Mouse (Mus musculus): ENCODE data around the gene Six6. TPM values are rescaled to one million over a fixed set of nuclear protein-coding genes. Genes with fewer than 3 reads are reported as not detected.

The Six6 gene
- polyA plus RNA-seq, 1 experiment from 2014 or later: not detected

DNA sequence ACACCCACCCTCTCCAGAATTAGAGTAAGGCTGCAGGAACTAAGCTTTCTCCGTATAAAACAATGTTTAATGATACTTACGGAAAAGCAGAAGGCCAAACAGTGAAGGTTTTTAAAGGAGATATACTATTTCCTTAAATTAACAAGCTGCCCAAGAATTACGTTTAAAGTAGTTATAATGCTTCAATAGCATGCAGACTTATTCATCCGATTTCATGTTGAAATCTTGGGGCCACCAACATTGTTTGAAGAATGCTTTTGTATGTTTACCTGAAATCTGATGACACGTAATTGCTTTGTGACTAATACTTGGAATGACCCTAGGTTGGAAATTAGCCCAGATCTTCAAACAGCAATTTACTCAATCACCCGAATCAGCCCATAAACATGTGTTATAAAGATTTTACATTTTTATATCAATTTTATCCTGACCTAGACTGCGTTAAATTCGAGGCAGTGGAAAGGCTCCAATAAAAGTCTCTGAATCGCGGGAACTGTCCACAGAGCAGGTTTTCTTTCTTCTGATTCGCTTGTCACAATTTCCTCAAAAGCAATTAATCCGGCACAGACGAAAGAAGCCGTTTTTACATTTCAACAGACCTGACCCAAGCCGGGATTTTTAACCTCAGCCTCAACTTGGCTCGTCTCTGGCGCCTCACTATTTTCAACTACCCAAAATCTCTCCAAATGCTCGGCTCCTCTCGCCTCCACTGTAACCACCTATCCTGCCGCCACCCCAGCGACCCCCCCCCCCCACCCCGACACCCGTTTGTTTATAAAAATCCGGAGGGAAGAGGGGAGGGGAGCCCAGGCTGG is 4.9 kb downstream of the Six6 start:
- Histone ChIP-seq H3K4me1 (peaks cover 21% of the 10 kb centered on the region), H3K36me3 (no peaks in the 10 kb centered on the region), H3K4me3 (peak overlapping the region; percentile 63), H3K27ac (no peak overlapping the region), H3K27me3 (ENCODE audit: insufficient read depth, poor library complexity, severe bottlenecking) (peaks cover 100% of the 10 kb centered on the region), H3K9me3 (no peaks in the 10 kb centered on the region)
- 1% methylated on average over 24 of the region's 24 CpGs for WGBS
- DNase-seq (ENCODE audit: low spot score): peak; percentile 73

DNA sequence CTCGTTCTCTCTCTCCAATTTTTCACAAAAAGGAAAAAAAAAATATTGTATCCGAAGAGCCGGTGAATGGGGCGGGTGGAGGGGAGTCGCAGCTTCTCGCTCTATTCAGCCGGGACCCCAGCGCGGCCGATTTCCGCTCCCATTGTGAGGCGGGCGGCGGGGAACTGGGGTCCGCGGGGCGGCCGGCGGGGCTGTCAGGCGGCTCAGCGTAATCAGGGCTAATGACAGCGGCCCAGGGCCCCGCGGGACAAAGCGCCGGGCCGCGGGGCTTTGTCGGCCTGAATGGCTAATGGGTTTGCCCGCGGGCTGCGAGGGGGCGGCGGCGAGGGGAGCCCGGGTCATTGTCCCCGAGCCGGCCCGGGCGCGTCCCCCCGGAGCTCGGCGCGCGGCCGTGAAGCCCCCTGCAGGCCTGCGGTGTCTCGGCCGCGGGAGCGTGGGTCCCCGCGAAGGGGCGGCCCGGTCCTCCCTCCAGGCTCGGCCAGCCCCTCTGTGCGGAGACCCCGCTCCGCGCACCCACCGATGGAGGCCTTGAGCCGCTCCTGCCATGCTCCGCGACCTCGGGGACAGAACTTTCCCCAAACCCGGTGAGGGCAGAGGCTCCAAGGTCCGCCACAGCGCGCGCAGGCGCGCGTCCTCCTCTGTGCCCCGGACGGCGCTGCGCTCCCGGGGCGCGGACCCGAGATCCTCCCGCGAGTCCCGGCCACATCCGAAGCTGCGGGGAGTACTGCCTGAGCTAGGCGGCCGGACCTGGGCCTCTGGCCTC is 5.8 kb downstream of the Six6 start:
- peaks cover 100% of the 10 kb centered on the region for H3K27me3 ChIP-seq (ENCODE audit: insufficient read depth, poor library complexity, severe bottlenecking)
- under 1% methylated on average over 89 of the region's 89 CpGs for WGBS
- DNase-seq (ENCODE audit: low spot score): peak; percentile 75
- peaks cover 12% of the 10 kb centered on the region for H3K4me1 ChIP-seq
- peak overlapping the region; percentile 63 for H3K4me3 ChIP-seq
- no peaks in the 10 kb centered on the region for H3K36me3 ChIP-seq
- H3K9me3 ChIP-seq: no peaks in the 10 kb centered on the region
- H3K27ac ChIP-seq: peak overlapping the region; percentile 36; the same call in 1 of the 2 replicates

DNA sequence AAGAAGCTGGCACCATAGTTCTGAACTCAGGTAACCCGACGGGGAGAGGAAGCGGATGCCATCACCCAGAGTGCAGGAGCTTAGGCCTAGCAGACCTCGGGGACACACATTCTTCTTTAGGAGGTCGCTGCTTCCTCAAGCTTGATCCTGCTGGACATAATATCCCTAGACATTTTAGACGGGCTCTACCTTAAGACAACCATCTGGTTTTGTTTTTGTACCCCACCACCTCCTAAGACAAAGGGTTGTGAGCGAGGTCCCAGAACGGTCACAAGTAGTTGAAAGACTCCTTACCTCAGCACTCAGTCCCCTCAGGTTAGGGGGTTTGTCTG is 6.3 kb downstream of the Six6 start:
- H3K4me1 ChIP-seq: peaks cover 11% of the 10 kb centered on the region
- H3K27me3 ChIP-seq (ENCODE audit: insufficient read depth, poor library complexity, severe bottlenecking): peaks cover 98% of the 10 kb centered on the region
- H3K4me3 ChIP-seq: peak overlapping the region; percentile 63
- no peaks in the 10 kb centered on the region for H3K36me3 ChIP-seq
- DNase-seq (ENCODE audit: low spot score): no peak
- 5% methylated on average over 8 of the region's 8 CpGs for WGBS
- no peak overlapping the region for H3K27ac ChIP-seq
- no peaks in the 10 kb centered on the region for H3K9me3 ChIP-seq

DNA sequence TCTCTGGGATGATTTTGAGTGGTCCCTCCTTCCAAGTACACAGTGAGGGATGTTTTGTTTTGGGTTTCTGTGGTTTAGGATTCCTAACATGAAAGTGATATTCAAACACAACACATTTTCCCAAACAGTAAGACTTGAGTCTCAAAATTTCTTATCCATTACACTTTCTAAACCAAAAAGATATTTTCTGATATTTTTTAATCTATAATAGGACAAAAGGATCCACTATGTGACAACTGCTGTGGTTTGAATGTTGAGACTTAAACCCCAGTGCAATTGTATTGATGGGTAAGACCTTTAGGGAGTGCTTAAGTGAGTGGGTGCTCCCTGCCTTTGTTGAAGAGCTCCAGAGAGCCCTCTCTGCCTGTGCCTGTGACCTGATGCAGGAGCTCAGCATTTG is 7.1 kb downstream of the Six6 start:
- Histone ChIP-seq H3K36me3 (no peaks in the 10 kb centered on the region), H3K4me3 (no peak overlapping the region), H3K4me1 (peaks cover 11% of the 10 kb centered on the region), H3K27ac (no peak overlapping the region), H3K9me3 (no peaks in the 10 kb centered on the region), H3K27me3 (ENCODE audit: insufficient read depth, poor library complexity, severe bottlenecking) (peaks cover 91% of the 10 kb centered on the region)
- DNase-seq (ENCODE audit: low spot score): peak; percentile 43

DNA sequence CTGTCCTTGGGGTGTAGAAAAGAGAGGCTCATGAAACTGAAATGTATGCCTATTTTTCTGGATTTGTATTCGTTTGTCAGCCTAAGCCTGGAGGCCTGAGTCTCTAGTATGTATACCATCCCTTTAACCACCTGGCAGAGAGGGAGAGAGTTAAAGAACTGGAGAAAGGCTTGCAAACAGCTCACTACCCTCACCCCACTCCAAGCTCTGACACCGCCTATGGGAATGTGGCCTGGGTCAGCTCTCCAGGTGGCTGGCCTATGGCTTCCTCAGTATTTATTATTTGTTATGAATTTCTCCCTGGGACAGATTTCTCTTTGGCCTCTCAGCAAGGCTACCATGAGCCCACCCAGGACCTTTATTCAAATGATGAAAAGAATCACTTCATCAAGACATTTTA is 7.6 kb downstream of the Six6 start:
- peaks cover 11% of the 10 kb centered on the region for H3K4me1 ChIP-seq
- DNase-seq (ENCODE audit: low spot score): peak; percentile 68
- 13% methylated on average over 2 of the region's 2 CpGs for WGBS
- no peaks in the 10 kb centered on the region for H3K36me3 ChIP-seq
- H3K9me3 ChIP-seq: no peaks in the 10 kb centered on the region
- peaks cover 85% of the 10 kb centered on the region for H3K27me3 ChIP-seq (ENCODE audit: insufficient read depth, poor library complexity, severe bottlenecking)
- H3K4me3 ChIP-seq: no peak overlapping the region
- H3K27ac ChIP-seq: no peak overlapping the region

DNA sequence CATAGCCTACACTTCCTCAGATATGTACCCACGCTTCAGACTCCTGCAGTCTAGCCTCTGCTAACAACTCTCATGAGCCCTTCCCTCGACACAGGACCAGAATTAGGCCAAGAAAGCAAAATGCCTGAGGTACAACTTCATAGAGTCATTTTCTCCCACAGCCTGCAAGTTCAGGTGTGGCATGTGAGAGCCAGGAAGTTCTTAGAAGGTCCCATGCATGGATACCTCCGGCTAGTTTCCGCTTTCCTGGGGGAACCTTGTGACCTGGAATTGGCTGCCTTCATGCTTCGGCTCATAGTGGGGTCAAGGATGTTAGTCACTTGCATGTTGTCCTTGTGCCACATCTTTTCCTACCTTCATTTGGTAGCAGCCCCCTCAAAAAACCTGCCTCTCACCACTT is 13.4 kb downstream of the Six6 start:
- peak; percentile 64 for DNase-seq (ENCODE audit: low spot score)
- no peaks in the 10 kb centered on the region for H3K9me3 ChIP-seq
- H3K36me3 ChIP-seq: no peaks in the 10 kb centered on the region
- H3K27ac ChIP-seq: no peak overlapping the region
- H3K4me3 ChIP-seq: no peak overlapping the region
- peaks cover 16% of the 10 kb centered on the region for H3K4me1 ChIP-seq
- H3K27me3 ChIP-seq (ENCODE audit: insufficient read depth, poor library complexity, severe bottlenecking): peaks cover 47% of the 10 kb centered on the region
- WGBS: 82% methylated on average over 5 of the region's 5 CpGs

DNA sequence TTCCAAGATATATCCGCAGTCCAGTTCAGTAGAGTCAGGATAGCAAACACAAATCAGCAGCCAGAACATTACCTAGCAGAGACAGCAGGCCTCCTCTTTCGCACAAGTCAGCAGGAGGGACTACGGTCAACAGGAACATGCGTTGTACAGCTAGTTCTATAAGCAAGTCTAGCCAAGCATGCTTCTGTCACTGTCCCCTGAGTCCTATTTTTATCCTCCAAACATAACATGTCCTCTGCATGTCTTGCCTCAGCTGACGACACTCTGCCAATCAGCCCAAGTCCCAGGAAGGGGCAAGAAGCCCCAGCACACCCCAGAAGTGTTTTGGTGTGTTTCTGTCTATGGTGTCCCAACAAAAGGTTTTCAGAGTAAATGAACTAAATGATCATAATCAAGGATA is 14.2 kb downstream of the Six6 start:
- Histone ChIP-seq H3K36me3 (no peaks in the 10 kb centered on the region), H3K27me3 (ENCODE audit: insufficient read depth, poor library complexity, severe bottlenecking) (peaks cover 45% of the 10 kb centered on the region), H3K27ac (0 out of 2 replicates have a peak overlapping the region, but pooled peaks have one; percentile 16), H3K4me3 (no peak overlapping the region), H3K4me1 (peaks cover 16% of the 10 kb centered on the region), H3K9me3 (no peaks in the 10 kb centered on the region)
- peak; percentile 72 for DNase-seq (ENCODE audit: low spot score)
- WGBS: 69% methylated on average over 5 of the region's 5 CpGs

DNA sequence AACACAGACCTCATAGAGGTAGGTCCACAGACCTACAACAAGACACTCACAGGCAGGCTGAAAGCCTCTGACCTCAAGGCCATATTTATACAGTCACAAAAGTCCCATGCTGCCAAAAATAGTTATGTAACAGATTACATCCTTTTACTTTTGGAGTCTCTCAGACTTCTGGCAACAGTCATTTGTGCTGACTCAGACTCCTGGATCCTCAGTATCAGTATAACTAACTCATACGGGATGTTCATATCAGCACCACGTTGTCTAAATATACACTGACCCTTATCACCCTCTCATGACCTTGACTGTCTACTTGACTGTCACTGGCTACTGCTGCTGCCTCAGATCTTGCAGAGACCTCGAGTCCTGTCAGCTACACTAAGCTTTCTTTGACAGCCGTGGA is 15.2 kb downstream of the Six6 start:
- WGBS: 21% methylated on average over 4 of the region's 4 CpGs
- H3K36me3 ChIP-seq: no peaks in the 10 kb centered on the region
- no peak overlapping the region for H3K4me3 ChIP-seq
- DNase-seq (ENCODE audit: low spot score): peak; percentile 72
- H3K27me3 ChIP-seq (ENCODE audit: insufficient read depth, poor library complexity, severe bottlenecking): peaks cover 40% of the 10 kb centered on the region; the same call in 1 of the 2 replicates
- no peaks in the 10 kb centered on the region for H3K9me3 ChIP-seq
- H3K27ac ChIP-seq: peak overlapping the region; percentile 31; the same call in 1 of the 2 replicates
- H3K4me1 ChIP-seq: peaks cover 16% of the 10 kb centered on the region

DNA sequence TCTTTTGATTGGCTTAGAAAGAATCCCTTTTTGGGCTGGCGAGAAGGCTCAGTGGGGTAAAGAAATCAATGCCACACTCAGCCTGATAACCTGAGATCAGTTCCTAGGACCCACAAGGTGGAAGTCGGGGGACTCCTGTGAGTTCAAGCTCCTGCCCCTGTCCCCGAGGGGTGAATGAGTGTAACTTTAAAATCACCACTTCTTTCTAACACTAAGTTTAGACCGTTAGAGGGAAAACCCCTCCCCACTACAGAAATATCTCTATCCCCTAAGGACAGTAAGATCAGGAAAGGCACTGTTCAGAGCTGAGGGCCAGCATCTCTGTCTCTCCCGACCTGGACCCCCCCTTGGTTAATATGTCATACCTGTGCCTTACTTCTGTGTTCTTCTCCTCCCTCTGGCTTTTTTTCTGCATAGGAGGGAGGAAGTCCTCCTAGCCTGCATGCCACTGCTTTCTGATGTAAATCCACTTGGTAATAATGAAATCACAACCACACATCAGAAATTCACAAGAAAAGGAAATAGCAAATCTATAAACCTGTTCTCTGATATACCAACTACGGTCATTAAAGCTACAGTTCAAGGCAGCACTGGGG is 18.2 kb downstream of the Six6 start:
- DNase-seq (ENCODE audit: low spot score): no peak
- Histone ChIP-seq H3K27ac (no peak overlapping the region), H3K27me3 (ENCODE audit: insufficient read depth, poor library complexity, severe bottlenecking) (peaks cover 29% of the 10 kb centered on the region; the same call in 1 of the 2 replicates), H3K4me3 (no peak overlapping the region), H3K9me3 (no peaks in the 10 kb centered on the region), H3K36me3 (no peaks in the 10 kb centered on the region), H3K4me1 (peaks cover 16% of the 10 kb centered on the region)
- 65% methylated on average over 6 of the region's 6 CpGs for WGBS

DNA sequence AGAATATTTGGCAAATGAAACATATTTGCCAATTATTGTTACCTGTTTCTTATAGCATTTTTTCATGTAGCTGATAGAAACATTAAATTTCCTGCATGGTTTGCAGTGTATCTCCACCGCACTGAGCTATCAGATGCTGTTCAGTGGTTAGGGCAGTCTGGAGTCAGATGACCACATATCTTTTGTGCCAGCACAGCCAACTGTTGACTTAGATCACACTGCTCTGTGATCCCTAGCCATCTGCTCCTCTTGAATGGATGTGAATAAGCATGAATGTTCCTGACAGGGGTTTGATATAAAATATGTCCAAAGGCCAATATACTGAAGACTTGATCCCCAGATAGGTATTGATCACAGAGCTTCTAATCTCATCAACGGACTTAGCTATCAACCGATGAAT is 18.8 kb downstream of the Six6 start:
- Histone ChIP-seq H3K36me3 (no peaks in the 10 kb centered on the region), H3K9me3 (no peaks in the 10 kb centered on the region), H3K4me3 (no peak overlapping the region), H3K27me3 (ENCODE audit: insufficient read depth, poor library complexity, severe bottlenecking) (0 out of 2 replicates have a peak, but pooled peaks cover 25% of the 10 kb centered on the region), H3K4me1 (peaks cover 16% of the 10 kb centered on the region), H3K27ac (no peak overlapping the region)
- DNase-seq (ENCODE audit: low spot score): peak; percentile 25
- WGBS: 94% methylated on average over 3 of the region's 3 CpGs

DNA sequence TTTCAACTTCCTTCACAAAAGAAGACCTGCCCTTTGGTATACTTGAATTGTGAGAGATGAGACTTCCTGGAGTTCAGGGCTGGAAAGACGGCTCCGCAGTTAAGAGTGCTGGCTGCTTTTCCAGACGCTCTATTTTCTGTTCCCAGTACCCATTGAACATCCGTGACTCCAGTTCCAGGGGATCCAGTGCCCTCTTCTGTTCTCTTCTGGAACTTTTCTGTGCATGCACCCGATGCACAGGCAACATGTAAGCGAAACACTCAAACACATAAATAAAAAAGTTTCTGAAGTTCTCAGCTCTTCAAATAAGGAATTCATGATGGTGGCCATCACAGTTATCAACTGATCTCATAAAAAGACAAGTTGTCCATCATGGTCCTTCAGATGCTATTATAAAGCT is 23.1 kb downstream of the Six6 start:
- H3K27ac ChIP-seq: no peak overlapping the region
- no peaks in the 10 kb centered on the region for H3K4me1 ChIP-seq
- H3K4me3 ChIP-seq: no peak overlapping the region
- H3K36me3 ChIP-seq: no peaks in the 10 kb centered on the region
- 62% methylated on average over 6 of the region's 6 CpGs for WGBS
- no peaks in the 10 kb centered on the region for H3K9me3 ChIP-seq
- DNase-seq (ENCODE audit: low spot score): no peak
- peaks cover 15% of the 10 kb centered on the region; the same call in 1 of the 2 replicates for H3K27me3 ChIP-seq (ENCODE audit: insufficient read depth, poor library complexity, severe bottlenecking)

DNA sequence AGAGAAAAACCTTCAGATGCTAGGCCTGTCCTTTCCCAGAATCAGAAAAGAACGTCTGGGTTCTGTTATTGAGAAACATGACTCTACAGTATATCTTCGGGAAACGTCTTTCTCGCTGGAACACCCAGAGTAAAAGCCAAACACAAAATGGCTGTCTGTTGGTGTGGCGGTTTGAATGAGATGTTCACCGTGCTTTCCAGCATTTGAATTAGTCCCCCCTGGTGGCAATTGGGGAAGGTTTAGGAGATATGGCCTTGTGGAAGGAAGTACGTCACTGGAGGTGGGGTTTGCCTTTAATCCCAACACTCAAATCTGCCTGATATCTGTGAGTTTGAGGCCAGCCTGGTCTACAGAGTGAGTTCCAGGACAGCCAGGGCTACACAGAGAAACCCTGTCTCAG is 27.8 kb downstream of the Six6 start:
- DNase-seq (ENCODE audit: low spot score): no peak
- no peak overlapping the region for H3K4me3 ChIP-seq
- 79% methylated on average over 7 of the region's 7 CpGs for WGBS
- H3K27ac ChIP-seq: no peak overlapping the region
- no peaks in the 10 kb centered on the region for H3K9me3 ChIP-seq
- H3K4me1 ChIP-seq: no peaks in the 10 kb centered on the region
- peaks cover 4% of the 10 kb centered on the region; the same call in 1 of the 2 replicates for H3K27me3 ChIP-seq (ENCODE audit: insufficient read depth, poor library complexity, severe bottlenecking)
- no peaks in the 10 kb centered on the region for H3K36me3 ChIP-seq

DNA sequence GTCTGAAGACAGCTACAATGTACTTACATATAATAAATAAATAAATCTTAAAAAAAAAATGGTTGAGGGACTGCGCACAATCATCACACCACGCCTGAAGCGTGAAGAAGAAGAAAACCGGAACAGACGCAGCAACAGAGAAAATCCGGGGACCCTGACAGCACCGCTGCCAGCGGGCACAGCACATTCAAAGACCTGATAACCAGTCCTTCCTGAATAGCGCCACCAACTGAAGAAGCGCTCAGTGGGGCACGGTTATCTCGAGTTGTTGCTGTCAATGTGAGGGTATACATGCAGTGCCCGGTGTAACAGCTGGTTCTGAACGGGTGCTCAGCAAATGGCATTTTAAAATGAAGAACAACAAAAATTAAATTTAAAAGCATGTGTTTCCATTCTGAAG is 30.9 kb downstream of the Six6 start:
- Histone ChIP-seq H3K4me1 (no peaks in the 10 kb centered on the region), H3K36me3 (no peaks in the 10 kb centered on the region), H3K4me3 (no peak overlapping the region), H3K27ac (no peak overlapping the region), H3K9me3 (no peaks in the 10 kb centered on the region), H3K27me3 (ENCODE audit: insufficient read depth, poor library complexity, severe bottlenecking) (peaks cover 9% of the 10 kb centered on the region; the same call in 1 of the 2 replicates)
- 60% methylated on average over 14 of the region's 14 CpGs for WGBS
- DNase-seq (ENCODE audit: low spot score): no peak

Data from heart, embryonic 10.5 days (tissue).